Mouse (Mus musculus) cerebellum, postnatal 10 days (tissue): ENCODE measurements around the gene Fars2.
"Not testable (repeated sequence)": the region's sequence is repeated elsewhere in the genome, so short reads cannot be mapped to it uniquely, and the experiment has no call there.

Experiments
- DNase-seq, 2 experiments: peaks; one replicate each; pipeline ENCODE4 v3.0.0; 2021; ENCODE audit warnings: mixed read lengths in 2 of 2

Gene Fars2

GRCm38 (mm10) chr13:36386074-36386473 is 268.9 kb downstream of the Fars2 start:
- DNase-seq: no peak

GRCm38 (mm10) chr13:36391936-36392335 is 274.7 kb downstream of the Fars2 start:
- no peak for DNase-seq

- DNase-seq: no peak
These were observed 275.5 kb downstream of the Fars2 start for GRCm38 (mm10) chr13:36392666-36393065.

GRCm38 (mm10) chr13:36401011-36401410 is 283.8 kb downstream of the Fars2 start:
- peak; percentile 62 to 68 for DNase-seq

- DNase-seq: no peak
These were observed 296.1 kb downstream of the Fars2 start for GRCm38 (mm10) chr13:36413276-36413675.

GRCm38 (mm10) chr13:36415176-36415575 is 298.0 kb downstream of the Fars2 start:
- no peak for DNase-seq

- no peak for DNase-seq
These were observed 299.3 kb downstream of the Fars2 start for GRCm38 (mm10) chr13:36416546-36416945.

GRCm38 (mm10) chr13:36419357-36419756 is 302.1 kb downstream of the Fars2 start:
- DNase-seq: no peak

- no peak for DNase-seq
These were observed 305.2 kb downstream of the Fars2 start for GRCm38 (mm10) chr13:36422446-36422845.

- DNase-seq: not testable (repeated sequence)
These were observed 308.9 kb downstream of the Fars2 start for GRCm38 (mm10) chr13:36425824-36426705.

- no peak for DNase-seq
These were observed 312.4 kb downstream of the Fars2 start for GRCm38 (mm10) chr13:36429500-36430189.

- DNase-seq: no peak
These were observed 313.4 kb downstream of the Fars2 start for GRCm38 (mm10) chr13:36430420-36431114.

GRCm38 (mm10) chr13:36431974-36432518 is 314.8 kb downstream of the Fars2 start:
- DNase-seq: no peak

GRCm38 (mm10) chr13:36444748-36445423 is 327.7 kb downstream of the Fars2 start:
- peak; percentile 47 to 63 for DNase-seq

GRCm38 (mm10) chr13:36447947-36448346 is 330.7 kb downstream of the Fars2 start:
- DNase-seq: peak; percentile 39 to 62

- no peak for DNase-seq
These were observed 331.4 kb downstream of the Fars2 start for GRCm38 (mm10) chr13:36448565-36448964.

- no peak for DNase-seq
These were observed 334.2 kb downstream of the Fars2 start for GRCm38 (mm10) chr13:36451437-36451836.

- no peak for DNase-seq
These were observed 343.3 kb downstream of the Fars2 start for GRCm38 (mm10) chr13:36460473-36460872.

GRCm38 (mm10) chr13:36463669-36464068 is 346.5 kb downstream of the Fars2 start:
- DNase-seq: no peak

- DNase-seq: not testable (repeated sequence)
These were observed 348.9 kb downstream of the Fars2 start for GRCm38 (mm10) chr13:36466076-36466475.

GRCm38 (mm10) chr13:36466515-36466921 is 349.3 kb downstream of the Fars2 start:
- peak in 1 of 2 experiments; percentile 30 for DNase-seq

GRCm38 (mm10) chr13:36467849-36468248 is 350.6 kb downstream of the Fars2 start:
- DNase-seq: no peak
